Mouse (Mus musculus) R1 (cell line): ENCODE results near the gene Hoxb2.

ENCODE experiments used
- DNase-seq: peaks from one replicate; pipeline ENCODE4 v3.0.0-alpha.2; 2018; ENCODE audit warnings: low read depth, low spot score

Hoxb2 gene

DNA sequence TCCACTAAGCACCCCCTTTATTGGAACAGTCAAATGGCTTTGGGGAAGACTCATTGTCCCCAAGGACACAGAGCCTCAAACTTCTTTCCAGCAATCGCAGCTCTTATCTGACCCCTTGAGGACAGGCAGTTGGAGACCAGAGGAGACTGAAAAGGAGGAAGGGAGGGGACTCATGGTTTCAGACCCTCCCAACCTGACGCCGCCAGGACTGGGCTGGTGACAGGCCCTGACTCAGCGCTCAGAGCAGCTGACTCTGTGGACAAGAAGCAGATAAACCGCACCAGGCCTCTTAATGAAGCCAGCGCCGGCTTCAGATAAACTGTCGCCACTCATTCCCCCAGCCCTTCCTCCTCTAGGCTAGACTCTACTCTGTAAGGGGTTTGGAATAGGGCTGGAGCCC, 49.6 kb downstream of the Hoxb2 start:
- DNase-seq, result no peak
